Mouse (Mus musculus): ENCODE measurements around the gene Bcl2l11. TPM values are rescaled to one million over a fixed set of nuclear protein-coding genes. Genes with fewer than 3 reads are reported as not detected.

Bcl2l11 gene
- polyA plus RNA-seq, 1 experiment from 2014 or later: 6.0 TPM

DNA sequence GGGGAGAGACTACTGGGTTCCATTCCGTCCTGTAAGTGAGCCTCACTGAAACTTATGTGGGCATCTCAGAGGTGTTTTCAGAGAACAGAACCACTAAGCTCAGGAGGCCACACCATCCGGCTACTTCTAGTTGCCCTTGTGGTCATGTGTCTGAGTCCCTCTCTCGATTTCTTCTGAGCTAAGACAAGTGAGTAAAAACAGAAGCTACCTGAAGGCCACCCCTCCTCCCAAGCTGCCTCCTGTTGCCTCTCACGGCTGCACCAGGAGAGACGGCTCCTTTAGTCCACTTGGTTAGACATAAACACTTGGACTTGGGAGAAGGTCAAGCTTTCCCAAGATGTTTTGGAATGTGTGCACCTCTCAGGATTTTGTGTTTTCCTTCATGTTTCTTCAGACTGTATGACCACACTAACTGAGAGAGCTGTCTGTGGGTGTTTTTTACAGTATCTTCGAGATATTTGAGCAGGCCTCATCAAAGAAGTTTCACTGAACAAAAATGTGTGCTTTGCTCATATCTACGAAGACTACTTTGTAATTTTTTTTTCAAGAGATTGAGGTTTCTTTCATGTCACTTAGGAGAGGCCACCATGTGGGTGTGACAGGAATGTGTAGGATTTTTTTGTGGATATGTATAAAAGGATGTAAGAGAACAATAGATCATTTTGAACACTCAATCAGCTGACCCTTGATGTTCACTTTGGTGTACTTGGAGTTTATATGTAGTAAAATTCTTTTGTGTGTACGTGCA, 37.9 kb upstream of the Bcl2l11 start:
- H3K4me1 ChIP-seq (ENCODE audit: control insufficient read depth, low read depth, low read length): no peaks in the 10 kb centered on the region; the same call in 1 of the 2 replicates
- no peaks in the 10 kb centered on the region for H3K27me3 ChIP-seq (ENCODE audit: control insufficient read depth, insufficient read depth, low read depth, low read length)
- no peak overlapping the region for H3K4me2 ChIP-seq (ENCODE audit: low read depth, low read length)
- no peak for ATAC-seq (ENCODE audit: low read depth)
- H3K27ac ChIP-seq (ENCODE audit: low read length): no peak overlapping the region
- no peak overlapping the region for H3K4me3 ChIP-seq (ENCODE audit: low read depth, low read length)
- H3K9ac ChIP-seq (ENCODE audit: low read depth, low read length): no peak overlapping the region
- H3K36me3 ChIP-seq (ENCODE audit: control insufficient read depth, insufficient read depth): no peaks in the 10 kb centered on the region
- no peaks in the 10 kb centered on the region for H3K9me3 ChIP-seq (replicated peaks; ENCODE audit: control insufficient read depth, low read length)
- 61% methylated on average over 8 of the region's 8 CpGs for WGBS (ENCODE audit: insufficient replicate concordance)

DNA sequence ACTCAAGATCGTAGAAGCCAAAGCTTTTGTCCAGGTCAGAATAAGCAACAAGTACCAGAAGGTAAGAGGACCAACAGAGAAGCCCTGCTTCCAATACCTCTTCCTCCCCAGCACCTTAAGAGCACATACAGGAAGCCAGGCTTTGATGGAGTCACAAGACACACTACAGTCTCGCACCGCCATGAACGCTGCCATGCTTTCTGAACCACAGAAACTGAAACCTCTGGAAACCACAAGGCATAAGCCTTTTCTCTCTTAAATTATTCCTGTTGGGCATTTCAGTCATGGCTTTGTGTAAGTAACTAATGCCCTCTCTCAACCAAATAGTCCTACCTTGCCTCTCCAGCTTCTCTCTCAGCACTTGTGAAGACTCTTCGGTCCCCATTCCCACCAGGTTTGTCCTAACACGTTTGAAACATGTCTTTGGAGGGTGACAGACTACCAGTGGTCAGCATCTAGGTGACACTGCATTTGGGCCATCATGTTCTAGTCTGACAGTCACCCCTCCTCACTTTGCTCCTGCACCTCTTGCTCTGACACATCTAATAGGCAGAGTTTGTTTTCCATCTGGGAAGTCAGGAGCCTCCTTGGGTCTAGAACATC, 35.5 kb upstream of the Bcl2l11 start:
- H3K4me3 ChIP-seq (ENCODE audit: low read depth, low read length): no peak overlapping the region
- H3K4me1 ChIP-seq (ENCODE audit: control insufficient read depth, low read depth, low read length): no peaks in the 10 kb centered on the region; the same call in 1 of the 2 replicates
- WGBS (ENCODE audit: insufficient replicate concordance): 70% methylated on average over 6 of the region's 6 CpGs
- no peak overlapping the region for H3K27ac ChIP-seq (ENCODE audit: low read length)
- no peak overlapping the region for H3K4me2 ChIP-seq (ENCODE audit: low read depth, low read length)
- H3K9ac ChIP-seq (ENCODE audit: low read depth, low read length): no peak overlapping the region
- no peaks in the 10 kb centered on the region for H3K27me3 ChIP-seq (ENCODE audit: control insufficient read depth, insufficient read depth, low read depth, low read length)
- ATAC-seq (ENCODE audit: low read depth): no peak
- no peaks in the 10 kb centered on the region for H3K36me3 ChIP-seq (ENCODE audit: control insufficient read depth, insufficient read depth)
- no peaks in the 10 kb centered on the region for H3K9me3 ChIP-seq (replicated peaks; ENCODE audit: control insufficient read depth, low read length)

DNA sequence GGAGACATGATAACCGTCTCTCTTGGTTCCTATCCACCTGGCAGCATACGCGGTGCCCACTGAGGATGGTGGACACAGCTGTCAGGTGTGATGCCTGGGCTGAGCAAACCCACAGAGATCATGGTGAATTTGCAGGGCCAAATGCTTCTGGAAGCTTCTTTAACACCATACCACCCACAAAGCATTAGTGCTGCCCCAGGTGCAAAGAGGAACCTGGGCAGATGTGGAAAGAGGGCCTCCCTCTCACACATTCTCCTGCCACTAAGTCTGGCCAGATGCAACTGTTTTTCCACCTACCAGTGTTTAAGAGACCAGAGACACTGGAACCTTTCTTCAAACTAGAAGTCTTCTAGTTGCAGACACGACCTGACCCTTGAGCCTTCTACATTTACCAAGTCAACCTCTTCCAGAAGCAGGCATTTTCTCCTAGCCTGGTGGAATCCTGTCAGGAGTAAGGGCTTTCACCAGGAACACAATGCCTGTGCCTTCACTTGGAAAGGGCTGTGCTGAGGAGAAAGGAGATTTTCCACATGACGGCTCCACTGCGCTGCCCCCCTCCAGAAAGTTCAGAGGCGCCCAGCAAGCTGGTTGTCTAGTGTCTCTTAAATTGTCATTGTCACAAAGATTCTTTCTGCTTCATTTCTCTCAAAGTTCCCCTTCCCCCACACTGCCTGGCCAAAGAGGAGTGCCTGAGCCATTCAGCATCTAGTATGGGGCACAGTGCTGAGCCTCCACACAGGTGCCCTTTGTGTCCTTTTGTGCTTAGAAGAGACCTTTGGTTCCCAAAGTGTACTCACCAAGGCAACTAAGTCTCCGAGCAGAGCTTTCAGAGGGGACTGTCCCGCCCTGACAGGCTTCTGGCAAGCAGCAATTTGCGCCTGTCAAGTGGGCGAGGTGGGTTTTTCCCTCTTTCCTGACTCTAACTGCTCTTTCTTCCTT, 34.1 kb upstream of the Bcl2l11 start:
- H3K27ac ChIP-seq (ENCODE audit: low read length): no peak overlapping the region
- no peak overlapping the region for H3K9ac ChIP-seq (ENCODE audit: low read depth, low read length)
- H3K4me2 ChIP-seq (ENCODE audit: low read depth, low read length): no peak overlapping the region
- no peak overlapping the region for H3K4me3 ChIP-seq (ENCODE audit: low read depth, low read length)
- no peak; the same call in 1 of the 2 replicates for ATAC-seq (ENCODE audit: low read depth)
- WGBS (ENCODE audit: insufficient replicate concordance): 64% methylated on average over 11 of the region's 11 CpGs
- H3K4me1 ChIP-seq (ENCODE audit: control insufficient read depth, low read depth, low read length): no peaks in the 10 kb centered on the region; the same call in 1 of the 2 replicates
- H3K36me3 ChIP-seq (ENCODE audit: control insufficient read depth, insufficient read depth): no peaks in the 10 kb centered on the region
- H3K9me3 ChIP-seq (replicated peaks; ENCODE audit: control insufficient read depth, low read length): no peaks in the 10 kb centered on the region
- no peaks in the 10 kb centered on the region for H3K27me3 ChIP-seq (ENCODE audit: control insufficient read depth, insufficient read depth, low read depth, low read length)

DNA sequence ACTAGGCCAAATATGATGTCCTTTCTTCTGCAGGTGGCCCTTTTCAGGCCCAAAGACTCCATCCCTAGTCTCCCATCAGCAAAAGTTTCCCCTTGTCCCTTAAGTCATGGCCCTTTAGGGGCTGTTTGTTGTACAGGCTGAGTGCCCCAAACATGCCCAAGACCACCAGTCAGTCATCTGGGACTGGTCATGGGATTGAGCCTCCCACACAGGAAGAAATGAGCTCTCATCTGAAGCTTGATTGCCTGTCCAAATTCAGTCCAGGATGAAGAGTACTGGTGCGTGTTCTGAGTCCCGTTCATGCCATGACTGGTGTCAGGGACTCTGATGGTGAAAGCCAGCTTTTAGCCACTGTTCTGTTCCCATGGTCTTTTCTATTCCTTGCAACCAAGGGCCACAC, 33.4 kb upstream of the Bcl2l11 start:
- H3K4me2 ChIP-seq (ENCODE audit: low read depth, low read length): no peak overlapping the region
- WGBS (ENCODE audit: insufficient replicate concordance): 73% methylated on average over 2 of the region's 2 CpGs
- H3K36me3 ChIP-seq (ENCODE audit: control insufficient read depth, insufficient read depth): no peaks in the 10 kb centered on the region
- ATAC-seq (ENCODE audit: low read depth): no peak
- no peak overlapping the region for H3K9ac ChIP-seq (ENCODE audit: low read depth, low read length)
- H3K4me3 ChIP-seq (ENCODE audit: low read depth, low read length): no peak overlapping the region
- no peak overlapping the region for H3K27ac ChIP-seq (ENCODE audit: low read length)
- H3K27me3 ChIP-seq (ENCODE audit: control insufficient read depth, insufficient read depth, low read depth, low read length): no peaks in the 10 kb centered on the region
- H3K4me1 ChIP-seq (ENCODE audit: control insufficient read depth, low read depth, low read length): no peaks in the 10 kb centered on the region; the same call in 1 of the 2 replicates
- H3K9me3 ChIP-seq (replicated peaks; ENCODE audit: control insufficient read depth, low read length): no peaks in the 10 kb centered on the region

DNA sequence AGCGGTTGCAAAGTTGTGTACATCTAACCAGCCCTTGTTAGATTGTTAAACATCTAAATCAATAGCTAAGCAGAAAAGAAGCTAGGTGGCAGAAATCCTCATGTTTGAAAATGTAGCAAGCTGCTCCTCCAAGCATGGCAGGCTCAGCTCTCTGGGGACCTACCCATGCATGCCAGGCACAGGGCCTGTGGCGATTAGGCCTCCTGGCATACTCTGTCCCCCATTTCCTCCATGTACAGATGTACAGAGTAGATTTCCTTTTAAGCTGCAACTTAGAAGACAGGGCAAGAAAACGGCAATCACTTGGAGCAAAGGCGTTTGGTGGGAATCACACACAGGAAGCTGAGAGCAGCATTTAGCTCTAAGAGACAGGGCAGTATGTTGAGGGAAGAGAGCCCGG, 31.6 kb upstream of the Bcl2l11 start:
- no peaks in the 10 kb centered on the region for H3K36me3 ChIP-seq (ENCODE audit: control insufficient read depth, insufficient read depth)
- H3K27ac ChIP-seq (ENCODE audit: low read length): no peak overlapping the region
- H3K27me3 ChIP-seq (ENCODE audit: control insufficient read depth, insufficient read depth, low read depth, low read length): no peaks in the 10 kb centered on the region
- ATAC-seq (ENCODE audit: low read depth): no peak
- H3K4me3 ChIP-seq (ENCODE audit: low read depth, low read length): no peak overlapping the region
- no peaks in the 10 kb centered on the region for H3K9me3 ChIP-seq (replicated peaks; ENCODE audit: control insufficient read depth, low read length)
- no peak overlapping the region for H3K9ac ChIP-seq (ENCODE audit: low read depth, low read length)
- H3K4me1 ChIP-seq (ENCODE audit: control insufficient read depth, low read depth, low read length): no peaks in the 10 kb centered on the region; the same call in 1 of the 2 replicates
- H3K4me2 ChIP-seq (ENCODE audit: low read depth, low read length): no peak overlapping the region
- WGBS (ENCODE audit: insufficient replicate concordance): 42% methylated on average over 5 of the region's 5 CpGs

DNA sequence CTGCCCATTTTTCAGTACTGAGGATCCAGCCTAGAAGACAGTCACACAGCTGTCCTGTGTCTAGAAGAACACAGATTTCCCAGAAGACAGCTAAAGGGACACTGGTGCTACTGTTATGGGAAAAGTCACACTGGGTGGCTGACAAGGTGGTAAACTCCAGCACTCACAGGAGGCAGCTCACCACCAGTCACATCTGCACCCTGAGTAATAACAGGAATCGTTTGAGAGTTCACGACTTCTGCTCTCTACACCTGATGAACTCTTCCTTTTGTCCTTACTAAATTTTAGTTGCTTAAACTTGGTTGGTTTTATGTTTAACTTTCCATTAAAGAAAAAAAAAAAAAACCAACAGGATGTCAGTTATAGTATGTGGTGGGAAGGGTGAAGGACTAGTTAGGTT, 31.2 kb upstream of the Bcl2l11 start:
- H3K9me3 ChIP-seq (replicated peaks; ENCODE audit: control insufficient read depth, low read length): no peaks in the 10 kb centered on the region
- WGBS (ENCODE audit: insufficient replicate concordance): 38% methylated on average over 2 of the region's 2 CpGs
- no peaks in the 10 kb centered on the region for H3K36me3 ChIP-seq (ENCODE audit: control insufficient read depth, insufficient read depth)
- no peak overlapping the region for H3K27ac ChIP-seq (ENCODE audit: low read length)
- H3K4me2 ChIP-seq (ENCODE audit: low read depth, low read length): no peak overlapping the region
- ATAC-seq (ENCODE audit: low read depth): no peak
- no peak overlapping the region for H3K9ac ChIP-seq (ENCODE audit: low read depth, low read length)
- H3K27me3 ChIP-seq (ENCODE audit: control insufficient read depth, insufficient read depth, low read depth, low read length): no peaks in the 10 kb centered on the region
- no peak overlapping the region for H3K4me3 ChIP-seq (ENCODE audit: low read depth, low read length)
- no peaks in the 10 kb centered on the region; the same call in 1 of the 2 replicates for H3K4me1 ChIP-seq (ENCODE audit: control insufficient read depth, low read depth, low read length)

DNA sequence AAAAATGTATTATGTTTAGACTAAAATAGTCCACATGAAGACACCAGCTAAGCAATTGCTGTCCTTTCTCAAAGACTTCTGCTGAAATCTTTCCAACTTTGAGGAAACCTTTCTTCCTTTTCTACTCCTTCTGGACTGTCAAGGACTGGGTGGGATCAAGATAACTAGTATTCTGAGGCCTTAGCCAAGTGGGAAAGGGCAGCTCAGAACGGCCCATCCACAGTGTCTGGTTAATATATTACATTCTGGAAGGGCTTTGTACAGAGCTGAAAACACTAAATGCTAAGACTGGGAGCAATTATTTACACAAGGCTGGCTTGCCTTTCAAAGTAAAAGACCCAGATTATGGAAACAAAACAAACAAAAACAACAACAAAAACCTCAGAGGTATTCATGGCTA, 30.6 kb upstream of the Bcl2l11 start:
- H3K9ac ChIP-seq (ENCODE audit: low read depth, low read length): no peak overlapping the region
- no peak for ATAC-seq (ENCODE audit: low read depth)
- H3K4me3 ChIP-seq (ENCODE audit: low read depth, low read length): no peak overlapping the region
- no peaks in the 10 kb centered on the region for H3K36me3 ChIP-seq (ENCODE audit: control insufficient read depth, insufficient read depth)
- no peaks in the 10 kb centered on the region for H3K27me3 ChIP-seq (ENCODE audit: control insufficient read depth, insufficient read depth, low read depth, low read length)
- no peaks in the 10 kb centered on the region; the same call in 1 of the 2 replicates for H3K4me1 ChIP-seq (ENCODE audit: control insufficient read depth, low read depth, low read length)
- 48% methylated on average over 1 of the region's 1 CpGs for WGBS (ENCODE audit: insufficient replicate concordance)
- no peak overlapping the region for H3K27ac ChIP-seq (ENCODE audit: low read length)
- H3K4me2 ChIP-seq (ENCODE audit: low read depth, low read length): no peak overlapping the region
- no peaks in the 10 kb centered on the region for H3K9me3 ChIP-seq (replicated peaks; ENCODE audit: control insufficient read depth, low read length)

DNA sequence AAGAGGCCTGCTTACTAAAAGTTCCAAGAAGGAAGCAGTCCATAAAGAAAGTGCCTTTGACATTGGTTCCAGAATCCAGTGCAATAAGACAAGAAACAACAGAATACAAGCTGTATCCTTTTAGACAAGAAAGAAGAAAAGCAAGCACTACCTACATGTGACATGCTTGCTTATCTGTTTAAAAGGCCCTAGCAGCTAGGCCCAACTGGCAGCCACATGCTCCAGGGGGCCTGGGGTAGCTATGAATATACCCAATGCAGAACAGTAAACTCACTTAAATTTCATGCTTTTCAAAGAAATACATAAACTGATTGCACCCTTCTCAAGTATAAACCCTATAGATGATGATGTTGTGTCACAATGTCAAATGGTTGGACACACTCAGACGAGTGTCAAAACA, 29.8 kb upstream of the Bcl2l11 start:
- no peaks in the 10 kb centered on the region; the same call in 1 of the 2 replicates for H3K4me1 ChIP-seq (ENCODE audit: control insufficient read depth, low read depth, low read length)
- no peaks in the 10 kb centered on the region for H3K36me3 ChIP-seq (ENCODE audit: control insufficient read depth, insufficient read depth)
- H3K9me3 ChIP-seq (replicated peaks; ENCODE audit: control insufficient read depth, low read length): no peaks in the 10 kb centered on the region
- H3K4me3 ChIP-seq (ENCODE audit: low read depth, low read length): no peak overlapping the region
- no peak for ATAC-seq (ENCODE audit: low read depth)
- no peak overlapping the region for H3K27ac ChIP-seq (ENCODE audit: low read length)
- H3K27me3 ChIP-seq (ENCODE audit: control insufficient read depth, insufficient read depth, low read depth, low read length): no peaks in the 10 kb centered on the region
- H3K4me2 ChIP-seq (ENCODE audit: low read depth, low read length): no peak overlapping the region
- 45% methylated on average over 1 of the region's 1 CpGs for WGBS (ENCODE audit: insufficient replicate concordance)
- H3K9ac ChIP-seq (ENCODE audit: low read depth, low read length): no peak overlapping the region

Measured in liver, embryonic 16.5 days (tissue).